Mouse (Mus musculus) frontal cortex, postnatal 25 days (tissue): Measurements from ENCODE around the gene Gm36245.
"Not testable (repeated sequence)": the region's sequence is repeated elsewhere in the genome, so short reads cannot be mapped to it uniquely, and the experiment has no call there.

ENCODE experiments used
- DNase-seq, 2 experiments: peaks; one replicate each; pipeline ENCODE4 v3.0.0; 2022; ENCODE audit warnings: low spot score in 2 of 2

Gene Gm36245

DNA sequence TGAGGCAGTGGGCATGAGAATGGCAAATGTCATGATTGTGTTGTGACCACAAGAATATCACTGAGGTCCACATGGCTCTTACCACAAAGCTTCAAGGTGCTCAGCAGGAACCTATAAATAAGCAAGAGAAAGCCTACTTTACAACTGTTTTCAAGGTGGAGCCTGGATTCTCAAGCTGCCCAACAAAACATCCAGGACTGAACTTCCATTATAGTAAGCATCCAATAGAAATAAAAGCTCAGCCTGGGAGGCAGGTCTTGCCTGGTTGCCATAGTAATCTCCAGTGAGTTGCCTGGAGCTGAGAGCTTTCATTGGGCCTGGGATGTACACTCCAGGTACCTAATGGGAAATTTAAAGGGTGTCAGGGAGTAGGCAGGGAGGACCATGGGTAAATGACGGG lies at the start of gene Gm36245:
Gm36245 (plus strand) TSS at position 301 of the 400 bp plus-strand sequence.
- DNase-seq = no peak

DNA sequence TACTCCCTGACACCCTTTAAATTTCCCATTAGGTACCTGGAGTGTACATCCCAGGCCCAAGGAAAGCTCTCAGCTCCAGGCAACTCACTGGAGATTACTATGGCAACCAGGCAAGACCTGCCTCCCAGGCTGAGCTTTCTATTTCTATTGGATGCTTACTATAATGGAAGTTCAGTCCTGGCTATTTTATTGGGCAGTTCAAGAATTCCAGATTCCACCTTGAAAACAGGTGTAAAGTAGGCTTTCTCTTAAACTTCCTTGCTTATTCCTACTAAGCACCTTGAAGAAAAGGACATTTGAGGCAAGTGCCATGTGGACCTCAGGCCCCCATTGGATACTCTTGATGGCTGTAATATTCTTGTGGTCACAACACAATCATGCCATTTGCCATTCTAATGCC lies 37.3 kb upstream of the Gm36245 start, which contains the start of gene 1700025B11Rik:
1700025B11Rik (minus strand) TSS at position 101 of the 400 bp plus-strand sequence.
- no peak for DNase-seq

DNA sequence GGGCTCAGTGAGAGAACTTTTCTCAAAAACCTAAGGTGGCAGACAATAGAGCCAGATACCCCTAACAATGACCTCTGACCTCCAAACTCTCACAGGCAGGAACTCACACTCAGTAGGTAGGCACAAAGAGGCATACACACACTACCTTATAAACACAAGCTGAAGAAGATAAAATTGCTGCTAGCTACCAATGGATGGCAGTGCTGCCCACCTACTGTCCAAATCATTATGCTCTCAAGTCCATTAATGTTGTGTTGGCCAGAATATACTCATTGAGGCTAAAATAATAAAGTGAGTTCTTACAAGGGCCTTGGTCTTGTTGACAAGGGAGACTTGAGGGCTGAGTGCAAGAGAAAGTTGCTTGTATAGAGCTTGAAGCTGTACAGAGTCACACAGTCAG lies 35.8 kb upstream of the Gm36245 start:
- no peak for DNase-seq

DNA sequence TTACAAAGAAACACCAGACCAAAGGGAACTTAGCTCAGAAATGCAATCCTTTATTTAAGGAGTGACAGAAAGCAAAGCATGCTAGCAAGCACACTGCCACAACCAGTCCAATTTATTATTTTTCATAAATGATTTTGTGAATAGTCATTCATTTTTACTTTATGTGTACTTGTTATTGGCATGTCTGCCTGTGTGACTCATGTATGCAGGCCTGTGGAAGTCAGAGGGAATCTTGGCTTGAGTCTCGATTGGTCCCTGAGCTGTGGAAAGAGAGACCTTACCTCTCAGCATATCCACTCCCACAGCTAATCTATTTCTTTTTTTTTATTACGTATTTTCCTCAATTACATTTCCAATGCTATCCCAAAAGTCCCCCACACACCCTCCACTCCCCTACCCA lies 20.3 kb upstream of the Gm36245 start:
- no peak for DNase-seq

DNA sequence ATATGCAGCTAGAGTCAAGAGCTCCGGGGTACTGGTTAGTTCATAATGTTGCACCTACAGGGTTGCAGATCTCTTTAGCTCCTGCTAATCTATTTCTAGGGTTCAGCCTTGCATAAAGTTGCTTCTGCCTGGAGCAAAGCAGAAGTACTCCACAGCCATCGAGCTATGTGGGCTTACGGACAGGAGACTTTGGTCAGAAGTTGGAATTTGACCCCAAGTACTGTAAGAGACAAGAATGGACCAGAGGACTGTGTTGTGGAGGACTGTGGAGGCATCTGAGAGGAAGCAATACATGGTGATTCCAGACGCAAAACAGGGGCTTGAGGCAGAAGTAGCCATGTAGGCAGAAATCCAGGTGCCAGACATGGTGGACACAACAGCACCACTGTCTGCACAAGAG lies 19.7 kb upstream of the Gm36245 start:
- no peak for DNase-seq

DNA sequence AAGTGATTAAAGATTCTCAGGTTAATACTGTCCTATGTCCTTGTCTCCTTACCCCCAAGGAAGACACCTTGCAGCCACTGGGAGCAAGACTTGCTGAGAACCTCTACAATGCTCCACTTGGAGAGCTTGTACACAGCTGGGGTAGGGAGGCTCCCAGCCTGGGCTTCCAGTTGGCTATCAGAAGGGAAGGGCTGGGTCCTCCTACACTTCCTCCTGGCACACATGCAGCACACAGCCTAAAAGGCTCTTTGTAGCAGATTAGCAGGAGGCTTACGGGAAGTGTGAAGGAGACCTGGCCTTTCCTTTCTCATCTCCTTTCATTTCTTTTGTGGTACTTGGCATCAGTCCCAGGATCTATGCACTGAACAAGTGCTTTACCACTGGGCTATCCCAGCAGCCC lies 17.4 kb upstream of the Gm36245 start:
- no peak for DNase-seq

DNA sequence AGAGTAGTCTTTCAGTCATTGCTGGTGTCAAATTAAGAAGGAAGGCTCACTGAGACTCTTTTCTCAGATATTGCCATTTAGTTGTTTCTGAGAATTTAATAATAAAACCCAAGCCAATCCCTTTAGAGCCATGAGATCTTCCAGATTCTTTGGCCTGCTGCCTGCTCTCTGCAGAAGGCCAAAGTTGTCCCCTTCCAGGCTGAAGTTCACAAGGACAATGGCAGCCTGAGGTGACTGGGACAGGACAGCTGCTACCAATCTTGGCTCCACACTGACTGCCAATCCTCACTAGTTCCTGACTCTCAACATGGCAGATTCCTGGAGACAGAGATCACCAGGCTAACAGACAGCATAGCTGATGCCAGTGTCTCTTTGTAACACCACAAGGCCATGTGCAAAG lies 12.0 kb upstream of the Gm36245 start:
- DNase-seq = no peak

DNA sequence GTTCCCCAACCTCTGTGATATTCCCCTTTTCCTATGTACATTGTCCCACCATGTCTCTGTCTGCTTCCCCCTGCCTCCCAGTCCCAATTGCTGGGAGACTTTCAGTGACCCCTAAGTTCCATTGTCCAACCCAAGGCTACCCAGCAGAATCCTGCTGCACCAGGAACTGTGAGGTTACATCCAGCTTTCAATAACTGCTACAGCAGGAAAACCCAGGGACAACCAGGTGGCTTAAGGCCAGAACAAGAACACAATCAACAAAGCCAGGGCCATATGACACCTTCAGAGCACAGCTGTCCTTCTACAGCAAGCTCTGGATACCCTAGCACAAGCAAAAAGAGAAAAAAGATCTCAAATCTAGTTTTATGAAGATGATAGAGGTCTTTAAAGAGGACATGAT lies 10.1 kb upstream of the Gm36245 start:
- no peak for DNase-seq

DNA sequence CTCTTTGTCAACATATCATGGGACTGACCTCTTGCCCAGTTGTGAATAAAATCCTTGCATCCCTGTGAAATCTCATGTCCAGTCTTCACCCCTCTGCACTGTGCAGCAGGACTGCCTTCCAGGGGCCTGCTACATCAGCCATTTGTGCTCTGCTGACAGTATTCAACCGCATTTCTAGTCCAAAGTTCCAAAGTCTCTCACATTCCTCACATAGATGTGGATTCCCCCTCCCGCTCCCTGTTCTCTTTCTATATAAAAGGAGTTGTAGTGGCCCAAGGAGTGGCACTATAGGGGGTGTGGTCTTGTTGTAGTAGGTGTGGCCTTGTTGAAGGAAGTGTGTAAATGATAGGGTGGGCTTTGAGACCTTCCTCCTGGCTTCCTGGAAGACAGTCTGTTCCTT lies 8.2 kb upstream of the Gm36245 start:
- no peak for DNase-seq

DNA sequence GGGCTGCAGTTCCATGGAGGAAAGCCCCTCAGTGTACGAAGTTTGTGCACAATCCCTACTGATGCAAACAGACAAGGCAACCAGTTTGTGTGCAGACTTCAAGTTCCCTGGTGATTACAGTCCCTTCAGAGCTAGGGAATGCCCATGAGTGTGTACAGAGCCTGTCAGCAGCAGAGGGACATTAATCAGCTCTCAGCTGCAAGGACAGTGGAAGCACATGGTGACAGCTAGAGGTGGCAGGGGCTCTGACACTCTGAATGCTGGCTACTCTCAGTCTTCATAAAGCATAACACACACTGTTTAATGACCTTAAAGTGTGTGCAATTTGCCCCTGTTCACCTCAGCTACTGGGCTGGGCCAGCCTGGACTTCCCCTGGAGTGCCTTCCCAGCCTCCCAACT lies 5.5 kb upstream of the Gm36245 start:
- DNase-seq = no peak

DNA sequence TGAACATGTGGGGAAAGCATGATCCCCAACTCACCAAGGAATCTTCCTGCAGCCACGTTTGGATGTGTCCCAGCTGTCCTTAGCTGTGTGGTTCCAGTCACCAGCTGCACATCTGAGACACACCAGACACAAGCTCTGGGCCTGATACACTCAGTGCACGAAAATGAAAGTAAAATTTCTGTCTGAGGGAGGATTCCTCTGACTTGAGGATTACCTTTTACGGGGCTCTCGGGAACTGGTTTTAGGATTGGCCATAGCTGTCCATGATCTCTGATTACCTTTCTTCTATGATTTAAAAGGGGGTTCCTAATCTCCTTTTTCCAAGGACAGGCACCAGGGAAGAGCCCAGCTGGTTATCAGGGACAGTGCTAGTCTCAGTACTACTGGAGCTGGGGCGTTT lies 3.1 kb upstream of the Gm36245 start, which contains the start of gene Apol10b:
Apol10b (minus strand) TSS at position 165 of the 400 bp plus-strand sequence.
- no peak for DNase-seq

DNA sequence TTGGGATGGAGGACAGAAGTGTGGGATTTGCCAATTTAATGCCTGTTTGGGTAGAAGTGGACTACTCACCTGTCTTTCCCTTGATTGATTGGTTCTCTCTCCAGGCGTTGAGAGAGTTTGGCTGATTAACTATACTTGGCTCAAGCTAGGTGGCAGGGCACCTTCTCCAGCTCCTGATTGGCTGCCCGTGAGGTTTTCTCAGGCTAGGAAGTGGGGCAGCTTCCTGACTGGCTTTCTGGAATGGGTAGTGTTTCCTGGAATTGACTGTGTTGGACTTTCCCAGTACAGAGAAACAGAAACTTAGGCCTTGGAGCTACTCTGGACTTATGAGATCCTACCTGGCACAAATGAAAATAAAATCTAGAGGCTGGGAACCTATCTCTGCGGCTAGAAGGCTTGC lies 629 bp upstream of the Gm36245 start:
- no peak for DNase-seq

DNA sequence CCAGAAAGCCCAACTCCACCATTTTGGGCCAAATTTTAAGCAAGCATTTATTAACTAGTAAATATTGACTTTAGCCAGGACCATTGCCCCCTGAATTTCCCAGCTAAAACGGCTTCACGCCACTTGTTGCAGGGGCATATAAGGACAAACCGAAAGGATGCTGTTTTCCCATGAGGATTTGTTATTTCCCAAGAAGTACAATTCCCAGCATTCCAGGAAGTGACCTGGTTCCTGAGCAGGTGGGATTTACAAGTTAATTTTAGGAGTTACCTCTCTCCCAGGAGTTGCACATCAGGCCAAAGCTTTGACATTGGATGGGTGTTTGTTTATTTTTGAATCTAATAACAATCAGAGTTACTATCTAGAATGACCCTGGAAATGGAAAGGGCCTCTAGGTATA lies 7.0 kb downstream of the Gm36245 start:
- no peak for DNase-seq

DNA sequence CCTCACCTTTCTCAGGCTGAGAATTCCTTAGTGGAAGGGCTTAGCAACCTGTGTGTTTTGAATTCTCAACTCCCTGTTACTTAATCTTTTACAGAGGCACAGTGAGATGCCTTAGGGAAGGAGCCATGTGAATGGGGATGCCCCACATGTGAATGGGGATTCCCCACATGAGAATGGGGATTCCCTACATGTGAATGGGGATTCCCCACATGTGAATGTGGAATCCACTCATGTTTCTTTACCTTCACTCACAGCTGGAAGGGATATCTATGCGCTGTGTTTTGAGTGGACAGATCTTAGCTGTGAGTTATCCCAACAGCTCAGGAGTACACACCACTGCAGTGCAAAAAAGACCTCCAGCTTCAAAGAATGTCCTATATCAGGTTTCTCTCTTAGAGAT lies 25.7 kb downstream of the Gm36245 start:
- no peak for DNase-seq

DNA sequence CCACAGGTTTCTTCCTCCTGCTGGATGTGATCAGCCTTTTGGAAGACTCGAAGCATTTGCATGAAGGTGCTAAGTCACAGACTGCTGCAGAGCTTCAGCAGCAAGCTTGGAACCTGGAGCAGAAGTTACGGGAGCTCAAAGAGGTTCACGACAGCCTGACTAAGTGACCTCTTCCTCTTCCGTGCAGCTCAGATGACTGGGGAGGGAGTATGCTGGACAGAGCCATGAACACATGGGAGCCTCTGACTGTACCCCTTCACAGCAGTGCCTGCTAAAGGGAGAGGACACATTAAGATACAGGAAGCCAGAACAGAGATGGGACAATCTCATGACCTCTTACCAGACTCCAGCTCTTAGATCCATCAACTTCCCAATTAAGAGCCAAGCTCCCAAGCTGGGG lies 27.4 kb downstream of the Gm36245 start:
- DNase-seq = not testable (repeated sequence)

DNA sequence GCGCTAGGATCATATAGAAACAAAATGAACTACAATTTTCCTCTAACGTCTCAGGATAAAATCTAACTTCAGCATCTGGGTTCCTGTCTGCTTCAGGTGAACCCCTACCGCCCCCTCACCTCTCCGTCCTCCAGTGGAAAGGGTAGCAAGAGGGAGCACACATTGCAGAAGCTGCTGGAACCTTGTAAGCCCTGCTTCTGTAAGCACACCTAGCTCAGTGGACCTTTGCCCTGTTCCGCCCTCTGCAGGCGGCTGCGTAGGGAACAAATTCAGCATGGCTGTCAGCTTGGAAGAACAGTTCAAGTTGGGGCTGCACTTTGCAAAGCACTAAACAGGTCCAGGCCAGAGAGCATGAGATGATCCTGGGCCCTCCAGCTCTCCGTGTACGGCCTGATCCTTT lies 29.6 kb downstream of the Gm36245 start:
- not testable (repeated sequence) for DNase-seq

DNA sequence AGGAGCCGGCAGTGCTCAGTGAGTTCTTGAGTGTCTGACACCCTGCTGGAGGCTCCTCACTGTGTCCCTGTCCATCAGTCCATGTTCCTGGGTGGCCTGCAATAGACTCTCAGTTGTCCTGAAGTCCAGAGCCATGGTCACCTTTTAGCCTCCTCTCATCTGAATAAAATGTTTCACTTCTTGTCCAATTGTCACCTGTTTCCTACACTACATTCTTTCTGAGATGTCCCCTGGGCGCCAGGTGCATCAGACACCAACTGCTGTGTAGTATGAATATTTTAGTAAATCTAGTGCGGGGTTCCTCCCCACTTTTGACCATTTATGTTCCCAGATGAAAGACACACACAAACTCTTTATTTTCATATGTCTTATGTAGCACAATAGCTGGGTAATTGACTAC lies 30.8 kb downstream of the Gm36245 start:
- DNase-seq = not testable (repeated sequence)

DNA sequence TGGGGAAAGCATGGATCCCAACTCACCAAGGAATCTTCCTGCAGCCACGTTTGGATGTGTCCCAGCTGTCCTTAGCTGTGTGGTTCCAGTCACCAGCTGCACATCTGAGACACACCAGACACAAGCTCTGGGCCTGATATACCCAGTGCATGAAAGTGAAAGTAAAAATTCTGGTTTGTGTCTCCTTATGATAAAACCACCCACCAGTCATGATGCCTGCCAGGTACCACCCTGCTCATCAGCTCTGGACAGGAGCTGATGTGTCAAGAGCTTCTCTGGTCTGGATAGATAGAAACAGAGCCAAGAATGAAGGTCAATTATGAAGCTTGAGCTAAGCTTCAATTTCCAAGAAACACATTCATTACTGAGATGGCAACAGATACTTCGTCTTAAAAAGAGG lies 44.1 kb downstream of the Gm36245 start, which contains the start of gene Apol11b:
Apol11b (minus strand) TSS at position 111 of the 400 bp plus-strand sequence.
- not testable (repeated sequence) for DNase-seq

DNA sequence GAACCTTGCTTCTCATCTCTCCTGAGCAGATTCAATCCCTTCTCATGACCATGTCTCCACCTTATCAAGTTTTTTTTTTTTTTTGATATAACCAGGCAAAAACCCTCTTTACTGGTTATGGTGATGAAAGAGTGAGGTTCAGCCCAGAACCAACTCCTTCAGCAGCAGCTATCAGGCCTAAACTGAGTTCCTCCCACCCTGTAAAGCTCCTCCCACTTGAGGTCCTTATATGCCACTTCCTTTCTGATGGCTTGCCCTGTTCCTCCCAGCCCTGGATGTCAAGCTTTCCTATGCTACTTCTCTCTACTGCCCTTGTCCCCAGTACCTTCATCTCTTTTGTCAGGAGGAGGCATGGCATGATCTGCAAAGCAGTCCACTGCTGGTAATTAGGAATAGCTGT lies 52.1 kb downstream of the Gm36245 start:
- DNase-seq = not testable (repeated sequence)
